Mouse (Mus musculus) cerebellum, postnatal 14 days (tissue): ENCODE results near the gene Ppfibp2.

ENCODE experiments used
- DNase-seq, 2 experiments: peaks; one replicate each; pipeline ENCODE4 v3.0.0; 2021; ENCODE audit warnings: mixed read lengths in 2 of 2

The Ppfibp2 gene

GRCm38 (mm10) chr7:107594857-107595402 lies at the start of gene Ppfibp2:
Ppfibp2 (plus strand) TSS chr7:107595207.
- peak; percentile 79 to 80 for DNase-seq

GRCm38 (mm10) chr7:107547872-107548271 lies 47.1 kb upstream of the Ppfibp2 start:
- no peak for DNase-seq

GRCm38 (mm10) chr7:107553461-107553860 lies 41.5 kb upstream of the Ppfibp2 start:
- peak in 1 of 2 experiments; percentile 24 for DNase-seq

- peak; percentile 65 for DNase-seq
Observed at GRCm38 (mm10) chr7:107555906-107556305, 39.1 kb upstream of the Ppfibp2 start.

- DNase-seq, result no peak
Observed at GRCm38 (mm10) chr7:107560675-107561074, 34.3 kb upstream of the Ppfibp2 start.

GRCm38 (mm10) chr7:107561584-107561983 lies 33.4 kb upstream of the Ppfibp2 start:
- no peak for DNase-seq

GRCm38 (mm10) chr7:107563727-107564126 lies 31.3 kb upstream of the Ppfibp2 start:
- no peak for DNase-seq

- DNase-seq, result no peak
Observed at GRCm38 (mm10) chr7:107567261-107567671, 27.7 kb upstream of the Ppfibp2 start, which contains the start of gene Olfml1. Olfml1 (plus strand) TSS chr7:107567446.

- no peak for DNase-seq
Observed at GRCm38 (mm10) chr7:107567674-107568073, 27.3 kb upstream of the Ppfibp2 start.

- DNase-seq, result peak; percentile 31 to 53
Observed at GRCm38 (mm10) chr7:107568971-107569370, 26.0 kb upstream of the Ppfibp2 start.

- no peak for DNase-seq
Observed at GRCm38 (mm10) chr7:107573856-107574255, 21.2 kb upstream of the Ppfibp2 start.

- DNase-seq, result no peak
Observed at GRCm38 (mm10) chr7:107574276-107574675, 20.7 kb upstream of the Ppfibp2 start.

GRCm38 (mm10) chr7:107592641-107593040 lies 2.4 kb upstream of the Ppfibp2 start:
- peak; percentile 6 to 9 for DNase-seq

GRCm38 (mm10) chr7:107593904-107594303 lies 1.1 kb upstream of the Ppfibp2 start:
- no peak for DNase-seq

- DNase-seq, result peak; percentile 59 to 63
Observed at GRCm38 (mm10) chr7:107594325-107594856, 616 bp upstream of the Ppfibp2 start.

GRCm38 (mm10) chr7:107595426-107595825 lies 419 bp downstream of the Ppfibp2 start:
- DNase-seq, result no peak

- no peak for DNase-seq
Observed at GRCm38 (mm10) chr7:107596753-107597152, 1.7 kb downstream of the Ppfibp2 start.

- no peak for DNase-seq
Observed at GRCm38 (mm10) chr7:107597956-107598355, 2.9 kb downstream of the Ppfibp2 start.

GRCm38 (mm10) chr7:107600651-107601050 lies 5.6 kb downstream of the Ppfibp2 start:
- DNase-seq, result no peak

- no peak for DNase-seq
Observed at GRCm38 (mm10) chr7:107602505-107602904, 7.5 kb downstream of the Ppfibp2 start.

GRCm38 (mm10) chr7:107602913-107603312 lies 7.9 kb downstream of the Ppfibp2 start:
- no peak for DNase-seq

- DNase-seq, result no peak
Observed at GRCm38 (mm10) chr7:107607766-107608165, 12.8 kb downstream of the Ppfibp2 start.

GRCm38 (mm10) chr7:107609622-107610255 lies 14.7 kb downstream of the Ppfibp2 start:
- no peak for DNase-seq

- no peak for DNase-seq
Observed at GRCm38 (mm10) chr7:107610880-107611279, 15.9 kb downstream of the Ppfibp2 start.
